Mouse (Mus musculus) bone marrow, adult 2 months (tissue): ENCODE results near the gene Zfp688.

Experiments
- CTCF ChIP-seq: fragments of 200-500 bp; IDR thresholded peaks from 2 replicates; pipeline ENCODE4 v1.5.1; 2011; ENCODE audit warnings: low read length, control low read depth; ENCODE audit not compliant: control insufficient read depth, insufficient read depth
- POLR2A ChIP-seq: fragments of 200-500 bp; IDR thresholded peaks from 2 replicates; pipeline ENCODE4 v1.6.1; 2011; ENCODE audit warnings: low read depth, mild to moderate bottlenecking, control low read depth, low read length, borderline replicate concordance; ENCODE audit not compliant: control insufficient read depth

DNA sequence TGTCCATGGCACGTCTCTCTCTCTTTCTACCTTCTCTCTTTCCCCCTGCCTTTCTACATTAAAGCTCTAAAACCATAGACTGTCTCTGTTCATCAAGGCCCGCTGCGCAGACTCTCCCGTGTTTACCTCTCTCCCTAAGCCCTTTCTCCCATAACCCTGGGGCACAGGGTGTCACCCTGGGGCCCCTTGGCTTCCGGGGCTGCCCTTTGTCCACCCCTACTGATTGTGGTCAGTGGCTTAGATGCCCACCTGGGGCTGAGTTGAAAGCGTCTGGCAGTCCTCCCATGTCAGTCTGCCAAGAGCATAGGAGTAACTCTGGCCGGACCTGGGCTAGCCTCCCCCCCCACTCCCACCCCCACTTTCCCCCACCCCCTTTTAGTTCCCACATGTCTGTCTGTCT is 31.6 kb downstream of the Zfp688 start:
- TF ChIP-seq CTCF (no peak), POLR2A (no peak)
